Mouse (Mus musculus): Measurements from ENCODE around the gene Gm20431.
"Not testable (repeated sequence)": the region's sequence is repeated elsewhere in the genome, so short reads cannot be mapped to it uniquely, and the experiment has no call there.

The Gm20431 gene

GRCm38 (mm10) chr2:167634338-167634770, 26.9 kb downstream of the Gm20431 start:
- intact Hi-C loops (cut with DNase I): no loop called here

- intact Hi-C loops (cut with DNase I): no loop called here
Observed at GRCm38 (mm10) chr2:167633537-167633872, 27.8 kb downstream of the Gm20431 start.

DNA sequence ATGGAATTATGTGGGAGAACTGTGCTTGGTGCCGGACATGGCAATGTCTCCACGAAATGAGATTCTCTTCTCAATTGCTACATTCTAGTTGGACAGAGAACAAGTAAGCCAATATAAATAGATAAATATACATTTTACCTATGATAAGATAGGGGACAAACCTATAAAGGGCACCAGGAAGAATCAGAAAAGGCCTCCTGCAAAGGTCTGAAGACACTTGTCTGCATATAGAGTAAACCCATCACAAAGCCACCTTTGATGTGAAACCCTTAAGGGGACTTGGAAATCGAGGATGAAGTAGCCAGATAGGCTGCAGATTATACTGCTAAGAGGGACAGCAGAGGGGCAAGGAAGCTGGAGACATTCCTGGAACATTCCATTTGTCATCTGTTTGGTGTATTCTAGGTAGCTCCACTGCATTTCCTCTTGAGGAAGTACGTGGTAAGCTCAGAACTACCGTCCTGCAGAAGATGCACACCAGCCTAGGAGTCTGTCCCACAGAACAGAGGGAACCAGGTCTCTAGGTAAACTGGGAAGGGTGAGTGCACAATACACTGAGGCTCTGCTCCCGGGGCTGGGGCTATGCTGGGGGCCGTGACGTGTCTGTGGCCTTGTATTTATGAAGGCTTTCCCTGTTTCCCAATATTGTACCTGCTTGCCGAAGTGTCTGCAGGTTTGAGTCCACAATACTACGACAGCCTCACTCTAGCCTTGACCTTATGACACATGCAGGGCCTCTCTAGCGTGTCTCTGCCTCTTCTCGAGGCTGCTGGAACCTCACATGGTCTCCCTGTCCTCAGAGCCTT, 28.4 kb downstream of the Gm20431 start:
- intact Hi-C loops (cut with DNase I): no loop called here

DNA sequence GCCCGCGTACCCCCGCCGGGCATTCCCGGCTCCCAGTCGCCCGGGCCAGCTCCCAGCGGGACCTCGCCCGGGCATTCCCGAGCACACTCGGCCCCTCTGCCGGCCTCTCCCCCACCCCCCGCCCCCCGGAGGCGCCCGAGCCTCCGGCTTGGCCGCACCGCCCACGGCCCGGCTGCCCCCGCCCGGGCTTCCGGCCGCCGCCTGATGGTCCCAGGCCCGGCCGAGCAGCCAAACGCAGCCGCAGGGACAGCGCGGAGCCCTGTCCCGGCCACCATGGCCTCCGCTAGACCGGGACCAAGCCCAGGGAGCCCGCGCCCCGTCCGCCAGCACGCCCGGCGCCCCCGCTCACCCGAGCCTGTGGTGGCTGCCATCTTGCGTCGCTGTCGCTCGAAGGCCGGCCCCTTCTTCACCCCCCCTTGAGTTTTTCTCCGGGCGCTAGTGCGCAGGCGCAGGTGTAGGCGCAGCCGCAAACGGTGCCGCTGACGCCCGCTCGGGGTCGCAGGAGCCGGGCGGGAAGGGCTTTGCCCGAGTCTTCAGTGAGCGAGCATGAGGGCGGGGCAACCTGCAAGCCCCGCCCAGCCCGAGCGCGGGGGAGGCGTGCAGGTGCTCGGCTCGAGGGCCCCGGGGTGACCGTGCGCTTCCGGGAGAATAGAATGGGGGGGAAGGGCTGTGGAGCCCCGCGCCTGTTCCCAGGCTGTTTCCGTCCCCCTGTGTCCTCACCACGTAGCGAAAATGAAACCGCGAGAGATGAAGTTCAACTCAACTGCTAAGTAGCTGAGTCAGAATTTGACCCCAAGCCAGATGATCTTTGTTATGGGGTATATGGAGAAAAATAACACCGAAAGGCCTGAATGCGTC, 29.5 kb downstream of the Gm20431 start, which contains the start of gene Ube2v1:
Ube2v1 (minus strand) TSS at position 505 of the 858 bp plus-strand sequence.
- intact Hi-C loops (cut with DNase I): no loop called here

GRCm38 (mm10) chr2:167631181-167631590, 30.1 kb downstream of the Gm20431 start:
- intact Hi-C loops (cut with DNase I): no loop called here

DNA sequence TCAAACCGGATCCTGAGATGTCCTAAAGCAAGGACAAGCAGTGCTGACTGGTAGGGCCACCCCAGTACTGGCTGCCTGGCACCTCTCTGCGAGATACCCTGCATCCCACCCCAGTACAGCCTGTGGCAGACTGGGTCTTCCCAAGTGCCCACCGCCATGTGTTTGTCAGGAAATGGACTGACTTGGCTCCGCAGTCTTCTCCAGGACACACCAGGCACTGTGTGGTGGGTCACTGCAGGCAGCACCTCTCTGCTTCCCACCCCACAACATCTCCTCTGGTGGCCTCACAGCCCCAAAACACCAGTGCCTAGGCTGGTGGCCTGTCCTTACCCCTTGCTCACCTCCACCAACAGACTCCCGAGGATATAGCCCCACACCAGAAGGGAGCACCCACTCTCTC, 30.9 kb downstream of the Gm20431 start:
- intact Hi-C loops (cut with DNase I): no loop called here

DNA sequence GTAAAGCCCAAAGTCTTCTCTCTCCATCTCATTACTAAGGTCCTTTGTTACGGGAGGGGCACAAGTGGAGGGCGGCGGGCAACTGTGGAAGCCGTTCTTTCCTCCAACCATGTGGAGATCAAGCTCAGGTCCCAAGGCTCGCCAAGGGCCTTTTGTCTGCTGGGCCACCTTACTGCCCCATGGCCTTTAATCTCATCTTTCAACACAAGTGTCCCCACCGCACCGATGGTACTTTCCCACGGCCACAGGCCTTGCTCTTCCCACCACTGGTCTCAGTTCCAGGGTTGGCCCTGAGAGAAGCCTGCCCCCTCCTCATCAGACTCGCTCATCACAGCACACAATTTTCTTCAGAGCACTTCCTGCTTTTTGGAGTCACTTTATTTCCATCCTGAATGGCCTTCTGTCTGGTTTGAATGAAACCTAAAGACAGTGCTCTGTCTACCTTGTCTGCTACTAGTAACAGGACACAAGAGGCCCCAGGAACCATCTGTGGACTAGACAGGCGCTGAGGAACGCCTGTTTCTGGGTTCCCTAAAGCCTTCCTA, 31.6 kb downstream of the Gm20431 start:
- intact Hi-C loops (cut with DNase I): loop anchor here (10.0 kb wide), 1 partner anchor 45 kb away; no protein-coding TSS in a partner anchor

DNA sequence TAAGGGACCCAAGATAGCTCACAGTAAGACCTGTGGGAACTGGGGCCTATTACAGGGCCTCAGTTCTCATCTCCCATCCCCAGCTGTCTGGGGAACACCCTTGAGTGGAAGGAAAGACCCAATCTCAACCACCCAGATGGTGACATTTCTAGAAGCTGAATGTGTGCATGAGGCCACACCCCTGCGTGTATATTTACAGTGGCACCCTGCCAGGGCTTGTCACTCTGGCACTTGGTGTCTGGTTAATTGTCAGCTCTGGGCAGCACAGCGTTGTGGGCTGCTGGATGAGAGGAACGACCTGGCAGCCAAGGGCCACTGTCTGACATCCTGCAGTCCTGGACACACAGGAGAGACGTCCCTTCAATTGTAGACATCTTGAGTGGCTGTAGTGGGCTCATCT, 32.4 kb downstream of the Gm20431 start:
- intact Hi-C loops (cut with DNase I): loop anchor here (10.0 kb wide), 1 partner anchor 46 kb away; no protein-coding TSS in a partner anchor

- intact Hi-C loops (cut with DNase I): loop anchor here (10.0 kb wide), 1 partner anchor 48 kb away; no protein-coding TSS in a partner anchor
Observed at GRCm38 (mm10) chr2:167627019-167627418, 34.3 kb downstream of the Gm20431 start.

DNA sequence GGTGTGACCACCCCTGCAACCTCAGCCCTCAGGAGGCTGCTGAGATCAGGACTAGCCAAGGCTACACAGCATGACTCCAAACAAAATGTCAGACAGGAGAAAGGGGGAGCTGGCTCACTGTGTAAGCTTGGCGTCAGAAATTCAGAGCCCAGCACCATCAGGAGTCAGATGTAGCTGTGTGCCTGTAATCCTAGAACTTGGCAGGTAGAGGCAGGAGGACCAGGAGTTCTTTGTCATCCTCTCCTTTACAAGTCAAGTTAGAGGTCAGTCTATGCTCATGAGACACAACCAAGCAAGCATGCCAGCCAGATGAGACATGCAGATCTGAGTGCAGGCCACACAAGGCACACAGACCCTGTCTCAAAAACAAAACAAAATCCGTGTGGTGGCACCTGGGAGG, 35.6 kb downstream of the Gm20431 start:
- intact Hi-C loops (cut with DNase I): loop anchor here (10.0 kb wide), 1 partner anchor 49 kb away; no protein-coding TSS in a partner anchor

DNA sequence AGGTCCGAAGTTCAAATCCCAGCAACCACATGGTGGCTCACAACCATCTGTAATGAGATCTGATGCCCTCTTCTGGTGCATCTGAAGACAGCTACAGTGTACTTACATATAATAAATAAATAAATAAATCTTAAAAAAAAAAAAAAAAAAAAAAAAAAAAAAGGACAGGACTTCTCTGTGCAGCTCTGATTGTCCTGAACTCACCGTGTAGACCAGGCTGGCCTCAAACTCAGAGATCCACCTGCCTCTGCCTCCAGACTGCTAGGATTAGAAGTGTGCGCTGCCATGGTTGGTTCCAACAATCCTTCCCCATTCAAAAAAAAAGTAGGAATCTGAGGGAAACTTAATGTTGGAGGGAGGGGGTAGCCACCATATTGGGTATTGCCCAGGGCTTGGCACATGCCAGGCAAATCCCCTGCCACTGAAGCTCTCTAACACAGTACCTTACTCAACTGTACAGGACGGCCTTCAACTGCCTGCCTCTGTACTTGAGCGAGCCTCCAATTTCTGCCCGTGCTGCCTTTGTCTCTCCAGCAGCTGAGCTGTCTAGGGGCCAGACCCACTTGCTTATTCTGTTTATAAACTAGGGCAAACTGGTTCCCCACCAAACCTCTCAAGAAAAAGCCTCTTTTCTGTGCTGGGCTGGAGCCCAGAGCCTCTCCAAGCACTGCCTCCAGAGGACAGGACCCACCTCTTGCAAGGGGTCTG, 36.8 kb downstream of the Gm20431 start:
- intact Hi-C loops (cut with DNase I): loop anchor here (10.0 kb wide), 1 partner anchor 50 kb away; no protein-coding TSS in a partner anchor

DNA sequence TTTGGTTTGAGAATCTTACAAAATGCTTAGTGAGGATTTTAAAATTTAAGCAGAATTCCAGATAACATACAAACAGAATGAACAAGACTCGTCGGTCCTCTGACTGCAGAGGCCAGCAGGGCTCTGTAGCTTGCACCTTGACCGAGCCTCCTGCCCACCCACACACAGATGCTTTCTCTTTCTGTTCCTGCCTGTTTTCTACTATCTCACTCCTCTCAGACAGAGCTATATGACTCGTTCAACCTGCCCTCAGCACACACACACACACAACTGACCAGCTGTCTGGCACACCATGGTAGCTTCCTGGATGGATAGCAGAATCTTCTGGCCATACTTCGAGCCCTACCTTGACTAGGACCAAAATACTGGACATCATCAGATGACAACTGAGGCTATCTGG, 38.3 kb downstream of the Gm20431 start:
- intact Hi-C loops (cut with DNase I): loop anchor here (10.0 kb wide), 1 partner anchor 52 kb away; no protein-coding TSS in a partner anchor

GRCm38 (mm10) chr2:167622352-167622751, 38.9 kb downstream of the Gm20431 start:
- intact Hi-C loops (cut with DNase I): loop anchor here (10.0 kb wide), 1 partner anchor 52 kb away; no protein-coding TSS in a partner anchor

DNA sequence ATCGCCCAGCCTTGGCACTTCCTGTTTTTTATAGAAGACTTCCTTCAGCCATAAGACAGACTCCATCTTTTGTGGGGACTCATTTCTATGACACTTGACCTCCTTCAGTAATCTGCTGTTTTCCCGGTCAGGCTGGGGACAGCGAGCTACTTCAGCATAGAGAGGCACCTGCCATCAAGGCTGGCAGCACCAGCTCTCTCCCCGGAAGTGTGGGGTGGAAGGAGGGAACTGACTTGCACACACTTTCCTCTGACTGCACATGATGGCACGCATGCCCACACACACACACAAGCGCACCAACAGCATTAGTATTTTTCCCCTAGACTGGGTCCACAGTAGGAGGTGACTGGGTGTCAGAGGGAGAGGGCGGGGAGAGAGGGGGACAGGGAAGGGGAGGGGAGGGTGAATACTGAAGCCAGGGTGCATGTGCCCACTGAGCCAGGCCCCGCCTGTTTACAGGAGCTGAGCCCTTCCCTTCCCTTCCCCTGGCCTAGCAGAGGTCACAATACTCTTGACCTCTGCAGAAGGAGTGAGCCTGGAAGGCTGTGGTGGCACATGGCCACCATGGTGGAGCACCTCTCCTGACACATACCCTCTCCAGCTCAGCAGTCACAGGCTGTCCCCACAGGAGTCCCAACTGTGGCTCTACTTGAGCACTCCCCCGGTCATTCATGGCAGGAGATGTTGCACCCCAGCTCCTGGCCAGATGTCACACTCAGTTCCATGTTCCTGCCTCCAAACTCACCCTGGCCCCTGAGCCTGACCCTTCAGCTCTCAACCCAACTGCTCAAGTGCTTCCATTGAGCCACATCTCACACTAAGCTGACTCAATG, 39.8 kb downstream of the Gm20431 start:
- intact Hi-C loops (cut with DNase I): loop anchor here (10.0 kb wide), 1 partner anchor 53 kb away; no protein-coding TSS in a partner anchor

- intact Hi-C loops (cut with DNase I): no loop called here
Observed at GRCm38 (mm10) chr2:167617472-167617871, 43.8 kb downstream of the Gm20431 start.

DNA sequence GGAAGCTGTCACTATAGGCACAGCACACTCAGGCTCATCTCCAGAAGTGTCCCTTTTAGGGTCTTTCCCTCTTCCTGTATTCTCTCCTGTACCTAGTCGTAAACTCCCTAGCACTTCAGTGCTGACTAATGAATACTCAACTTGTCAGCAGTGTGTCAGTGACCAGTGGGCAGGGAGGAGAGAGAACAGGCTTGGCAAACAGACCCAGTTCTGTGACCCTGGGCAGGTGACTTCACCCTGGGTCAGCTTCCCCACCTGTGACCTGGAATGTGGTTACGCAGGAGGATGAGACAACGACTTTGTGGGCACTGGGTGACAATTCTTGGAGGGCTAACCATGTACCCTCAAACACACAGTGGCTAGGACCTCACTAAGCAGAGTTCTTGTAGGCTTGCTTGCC, 44.3 kb downstream of the Gm20431 start:
- intact Hi-C loops (cut with DNase I): no loop called here

DNA sequence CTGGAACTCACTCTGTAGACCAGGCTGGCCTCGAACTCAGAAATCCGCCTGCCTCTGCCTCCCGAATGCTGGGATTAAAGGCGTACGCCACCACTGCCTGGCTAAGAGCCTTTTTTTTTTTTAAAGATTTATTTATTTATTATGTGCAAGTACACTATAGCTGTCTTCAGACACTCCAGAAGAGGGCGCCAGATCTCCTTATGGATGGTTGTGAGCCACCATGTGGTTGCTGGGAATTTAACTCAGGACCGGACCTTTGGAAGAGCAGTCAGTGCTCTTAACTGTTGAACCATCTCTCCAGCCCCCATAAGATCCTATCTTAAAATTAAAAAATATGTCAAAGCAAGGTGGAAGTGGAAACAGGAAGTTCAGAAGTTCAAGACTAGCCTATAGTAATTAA, 48.0 kb downstream of the Gm20431 start:
- intact Hi-C loops (cut with DNase I): not testable (repeated sequence)

GRCm38 (mm10) chr2:167612122-167612521, 49.2 kb downstream of the Gm20431 start:
- intact Hi-C loops (cut with DNase I): no loop called here

- intact Hi-C loops (cut with DNase I): no loop called here
Observed at GRCm38 (mm10) chr2:167611287-167611686, 50.0 kb downstream of the Gm20431 start.

GRCm38 (mm10) chr2:167606745-167607123, 54.6 kb downstream of the Gm20431 start:
- intact Hi-C loops (cut with DNase I): no loop called here
